Mouse (Mus musculus) embryonic facial prominence, embryonic 15.5 days (tissue): ENCODE measurements around the gene Gstz1. TPM values are rescaled to one million over a fixed set of nuclear protein-coding genes. Genes with fewer than 3 reads are reported as not detected.
"Not testable (repeated sequence)": the region's sequence is repeated elsewhere in the genome, so short reads cannot be mapped to it uniquely, and the experiment has no call there.

Source experiments
- ATAC-seq: fragments of 200-750 bp; cut with Nextera tagmentation; 2 replicates; pipeline ENCODE4 v1.8.0; 2017; ENCODE audit warnings: low read depth, moderate TSS enrichment; ENCODE audit not compliant: insufficient number of reproducible peaks, low FRiP score, low TSS enrichment
- H3K27ac ChIP-seq: fragments of 300-500 bp; sonication (generic); replicated peaks from 2 replicates; pipeline ENCODE4 v1.5.1; 2015; ENCODE audit warnings: mild to moderate bottlenecking, inconsistent platforms
- H3K27me3 ChIP-seq: fragments of 300-500 bp; sonication (generic); 2 replicates; pipeline ENCODE4 v1.6.1; 2015; ENCODE audit warnings: inconsistent platforms
- H3K36me3 ChIP-seq: fragments of 300-500 bp; sonication (generic); 2 replicates; pipeline ENCODE4 v1.6.1; 2015; ENCODE audit warnings: mild to moderate bottlenecking, inconsistent platforms
- H3K4me1 ChIP-seq: fragments of 300-500 bp; sonication (generic); 2 replicates; pipeline ENCODE4 v1.6.1; 2015; ENCODE audit warnings: inconsistent platforms
- H3K4me2 ChIP-seq: fragments of 300-500 bp; sonication (generic); replicated peaks from 2 replicates; pipeline ENCODE4 v1.6.1; 2015; ENCODE audit warnings: mild to moderate bottlenecking, inconsistent platforms
- H3K4me3 ChIP-seq: fragments of 300-500 bp; sonication (generic); replicated peaks from 2 replicates; pipeline ENCODE4 v1.5.1; 2015; ENCODE audit warnings: mild to moderate bottlenecking, inconsistent platforms
- H3K9ac ChIP-seq: fragments of 300-500 bp; sonication (generic); 2 replicates; pipeline ENCODE4 v1.6.1; 2015; ENCODE audit warnings: inconsistent platforms
- H3K9me3 ChIP-seq: fragments of 300-500 bp; sonication (generic); replicated peaks from 2 replicates; pipeline ENCODE4 v1.6.1; 2016; ENCODE audit warnings: inconsistent platforms
- WGBS: fragments of 180-500 bp; shearing (Covaris S2); methylation state at CpG from one replicate; pipeline ENCODE4 v1.1.7; 2015; 5-methylcytosine and 5-hydroxymethylcytosine counted together
- polyA plus RNA-seq: library from polyadenylated mRNA; unstranded; fragments of >200 nt; fragmentation: Nextera tagmentation; extraction: Ambion mirVana; gene quantifications from 2 replicates; pipeline ENCODE4 v1.2.1, GENCODE M21; 2015

Gstz1 gene
- polyA plus RNA-seq, 1 experiment from 2014 or later: 38.1 TPM

DNA sequence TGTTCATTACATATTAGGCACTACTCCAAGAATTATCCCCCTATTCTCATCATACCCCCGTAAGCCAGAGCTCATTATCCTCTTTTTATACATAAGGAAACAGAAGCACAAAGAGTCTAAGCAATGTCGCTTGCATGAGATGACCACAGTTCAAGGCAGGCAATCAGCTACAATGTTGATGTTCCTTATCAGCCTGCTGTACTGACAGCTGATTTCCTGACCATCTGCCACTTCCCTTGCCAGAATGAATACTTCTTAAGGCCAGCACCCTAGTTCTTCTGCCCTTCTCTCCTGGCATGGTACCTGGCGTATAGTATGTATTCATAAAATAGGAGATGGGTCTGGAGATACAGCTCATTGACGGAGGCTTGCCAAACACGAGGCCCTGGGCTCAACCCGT, 14.8 kb upstream of the Gstz1 start:
- no peak for ATAC-seq
- no peak overlapping the region for H3K4me2 ChIP-seq
- no peak overlapping the region for H3K9ac ChIP-seq
- 90% methylated on average over 6 of the region's 6 CpGs for WGBS
- H3K27ac ChIP-seq: no peak overlapping the region
- no peaks in the 10 kb centered on the region for H3K4me1 ChIP-seq
- no peaks in the 10 kb centered on the region for H3K27me3 ChIP-seq
- no peak overlapping the region for H3K4me3 ChIP-seq
- peaks cover 25% of the 10 kb centered on the region for H3K36me3 ChIP-seq
- no peaks in the 10 kb centered on the region for H3K9me3 ChIP-seq

DNA sequence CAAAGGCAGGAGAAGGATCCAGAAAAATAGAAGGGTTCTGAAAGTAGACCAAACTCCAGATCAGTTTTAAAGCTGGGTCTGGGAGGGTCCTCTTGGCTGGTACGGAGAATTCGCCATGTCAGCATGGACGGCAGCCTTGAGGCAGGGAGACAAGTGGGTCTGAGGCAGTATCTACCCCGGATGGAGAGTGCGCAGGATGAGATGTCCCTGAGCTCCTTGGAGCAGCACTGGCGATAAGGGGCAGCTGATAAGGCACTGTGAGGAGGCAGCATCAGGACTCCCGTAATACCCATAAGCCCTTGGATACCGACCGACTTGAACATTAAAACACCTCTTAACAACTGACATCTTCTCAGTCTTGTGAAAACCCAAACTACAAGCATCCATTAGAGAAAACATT, 14.2 kb upstream of the Gstz1 start:
- no peaks in the 10 kb centered on the region for H3K27me3 ChIP-seq
- ATAC-seq: no peak
- no peak overlapping the region for H3K27ac ChIP-seq
- H3K4me3 ChIP-seq: no peak overlapping the region
- 92% methylated on average over 9 of the region's 9 CpGs for WGBS
- H3K9me3 ChIP-seq: no peaks in the 10 kb centered on the region
- H3K4me2 ChIP-seq: no peak overlapping the region
- no peaks in the 10 kb centered on the region for H3K4me1 ChIP-seq
- H3K36me3 ChIP-seq: peaks cover 29% of the 10 kb centered on the region
- no peak overlapping the region for H3K9ac ChIP-seq

GRCm38 (mm10) chr12:87137439-87138341, 9.3 kb upstream of the Gstz1 start:
- 80% methylated on average over 15 of the region's 15 CpGs for WGBS

DNA sequence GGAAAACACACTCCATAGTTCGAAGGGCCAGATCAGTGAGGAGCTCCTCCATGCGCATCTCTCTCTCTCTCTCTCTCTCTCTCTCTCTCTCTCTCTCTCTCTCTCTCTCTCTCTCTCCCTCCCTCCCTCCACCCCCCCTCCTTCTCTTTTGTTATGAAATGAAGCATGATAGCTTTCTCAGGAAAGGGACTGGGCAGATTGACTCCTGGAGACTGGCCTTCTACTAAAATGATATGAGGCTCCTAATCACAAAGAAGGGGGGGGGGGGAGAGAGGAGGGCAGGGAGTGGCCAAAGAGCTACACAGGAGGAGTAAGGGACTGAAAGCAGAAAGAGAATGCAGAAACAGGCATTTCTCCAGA, 8.6 kb upstream of the Gstz1 start:
- 83% methylated on average over 2 of the region's 2 CpGs for WGBS
- H3K27me3 ChIP-seq: no peaks in the 10 kb centered on the region
- no peak overlapping the region for H3K9ac ChIP-seq
- H3K4me1 ChIP-seq: no peaks in the 10 kb centered on the region
- H3K9me3 ChIP-seq: no peaks in the 10 kb centered on the region
- peaks cover 12% of the 10 kb centered on the region for H3K36me3 ChIP-seq
- H3K4me2 ChIP-seq: no peak overlapping the region
- no peak for ATAC-seq
- no peak overlapping the region for H3K27ac ChIP-seq
- no peak overlapping the region for H3K4me3 ChIP-seq

More at GRCm38 (mm10) chr12:87137439-87138341, 9.3 kb upstream of the Gstz1 start:
- Histone ChIP-seq H3K27me3 (no peaks in the 10 kb centered on the region), H3K9ac (no peak overlapping the region), H3K4me1 (no peaks in the 10 kb centered on the region), H3K4me2 (no peak overlapping the region), H3K36me3 (peaks cover 17% of the 10 kb centered on the region), H3K4me3 (no peak overlapping the region), H3K27ac (no peak overlapping the region), H3K9me3 (no peaks in the 10 kb centered on the region)
- no peak for ATAC-seq

GRCm38 (mm10) chr12:87138768-87139167, 8.2 kb upstream of the Gstz1 start:
- Histone ChIP-seq H3K4me1 (no peaks in the 10 kb centered on the region), H3K27me3 (no peaks in the 10 kb centered on the region), H3K9ac (no peak overlapping the region), H3K27ac (no peak overlapping the region), H3K36me3 (peaks cover 10% of the 10 kb centered on the region), H3K4me2 (no peak overlapping the region), H3K4me3 (no peak overlapping the region), H3K9me3 (no peaks in the 10 kb centered on the region)
- WGBS: 71% methylated on average over 2 of the region's 2 CpGs
- ATAC-seq: no peak

- no peaks in the 10 kb centered on the region for H3K27me3 ChIP-seq
- H3K36me3 ChIP-seq: peaks cover 10% of the 10 kb centered on the region
- no peak overlapping the region for H3K4me2 ChIP-seq
- no peak for ATAC-seq
- WGBS: 79% methylated on average over 2 of the region's 2 CpGs
- H3K27ac ChIP-seq: no peak overlapping the region
- H3K4me3 ChIP-seq: no peak overlapping the region
- H3K4me1 ChIP-seq: peaks cover 7% of the 10 kb centered on the region; the same call in 1 of the 2 replicates
- no peaks in the 10 kb centered on the region for H3K9me3 ChIP-seq
- H3K9ac ChIP-seq: no peak overlapping the region
These were observed 4.8 kb upstream of the Gstz1 start for GRCm38 (mm10) chr12:87142156-87142555.

DNA sequence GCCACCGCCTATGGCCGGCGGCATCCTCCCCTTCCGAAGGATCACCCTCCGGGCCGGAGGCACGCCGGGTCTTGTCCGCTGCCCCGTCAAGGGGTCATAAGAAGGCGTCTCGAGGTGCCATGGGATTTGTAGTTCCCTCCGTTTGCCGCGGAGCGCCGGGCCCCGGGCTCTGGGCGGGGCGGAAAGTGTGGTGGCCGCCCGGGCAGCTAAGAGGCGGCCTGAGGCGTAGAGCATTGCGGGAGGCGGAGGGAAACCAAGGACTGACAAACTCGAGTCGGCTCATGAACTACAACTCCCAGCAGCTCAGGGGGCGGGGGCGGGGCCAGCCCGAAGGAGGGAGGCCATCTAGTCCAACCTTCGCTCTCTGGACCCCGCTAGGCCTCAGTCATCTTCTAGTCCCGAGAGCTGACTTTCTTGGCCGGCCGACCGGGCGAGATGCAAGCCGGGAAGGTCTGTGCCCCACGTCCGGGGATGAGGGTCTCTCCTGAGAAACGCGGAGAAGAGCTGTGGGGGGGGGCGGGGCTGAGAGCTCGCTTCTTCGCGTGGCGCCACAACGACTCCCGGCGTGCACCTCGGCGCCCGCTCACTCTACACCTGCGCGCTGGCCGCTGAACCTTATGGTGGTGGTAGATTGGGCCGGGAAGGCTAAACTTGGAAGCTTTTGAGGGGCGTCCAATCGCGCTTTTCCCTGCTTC, 577 bp downstream of the Gstz1 start, which contains the start of gene Pomt2:
Pomt2 (minus strand) TSS at position 574 of the 695 bp plus-strand sequence.
- Histone ChIP-seq H3K9ac (peak within 1 kb of the TSS; percentile 80), H3K9me3 (no peaks in the 10 kb centered on the region), H3K4me2 (peak within 1 kb of the TSS; percentile 60), H3K27ac (peak within 1 kb of the TSS; percentile 98), H3K36me3 (no peaks in the 10 kb centered on the region; the same call in 1 of the 2 replicates), H3K4me3 (peak within 1 kb of the TSS; percentile 95), H3K4me1 (peaks cover 14% of the 10 kb centered on the region), H3K27me3 (no peaks in the 10 kb centered on the region)
- WGBS: under 1% methylated on average over 61 of the region's 61 CpGs
- ATAC-seq: peak; percentile 98

DNA sequence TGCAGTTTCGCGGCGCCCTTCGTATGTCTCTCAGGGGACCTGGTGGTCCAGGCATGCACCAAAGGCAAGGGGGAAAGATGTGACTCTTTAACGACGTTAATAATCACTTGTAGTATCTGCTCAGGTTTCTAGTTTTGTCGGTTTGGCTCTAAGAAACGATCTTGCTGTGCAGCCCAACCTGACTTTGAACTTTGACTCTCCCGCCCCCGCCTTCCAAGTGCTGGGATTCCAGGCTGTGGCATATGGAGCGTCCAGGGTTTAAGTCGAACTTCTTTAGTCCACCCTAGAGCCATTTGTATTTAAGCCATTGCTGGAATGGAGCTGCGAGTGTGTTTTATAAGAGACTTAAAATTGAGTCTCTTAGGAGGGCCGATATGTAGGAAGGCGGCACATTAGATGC, 1.2 kb downstream of the Gstz1 start:
- Histone ChIP-seq H3K4me2 (peak overlapping the region; percentile 60), H3K36me3 (no peaks in the 10 kb centered on the region; the same call in 1 of the 2 replicates), H3K9ac (peak overlapping the region; percentile 80), H3K4me1 (peaks cover 14% of the 10 kb centered on the region), H3K4me3 (peak overlapping the region; percentile 95), H3K27ac (peak overlapping the region; percentile 98), H3K27me3 (no peaks in the 10 kb centered on the region), H3K9me3 (no peaks in the 10 kb centered on the region)
- ATAC-seq: no peak
- 13% methylated on average over 15 of the region's 15 CpGs for WGBS

- Histone ChIP-seq H3K4me2 (no peak overlapping the region), H3K9ac (no peak overlapping the region), H3K4me1 (peaks cover 14% of the 10 kb centered on the region), H3K27me3 (no peaks in the 10 kb centered on the region), H3K27ac (no peak overlapping the region), H3K36me3 (no peaks in the 10 kb centered on the region; the same call in 1 of the 2 replicates), H3K4me3 (no peak overlapping the region), H3K9me3 (no peaks in the 10 kb centered on the region)
- ATAC-seq: no peak
- WGBS: 96% methylated on average over 5 of the region's 5 CpGs
These were observed 2.5 kb downstream of the Gstz1 start for GRCm38 (mm10) chr12:87149471-87149870.

GRCm38 (mm10) chr12:87154448-87154847, 7.5 kb downstream of the Gstz1 start:
- ATAC-seq, H3K4me3 ChIP-seq, H3K9me3 ChIP-seq, H3K36me3 ChIP-seq, H3K27me3 ChIP-seq, H3K27ac ChIP-seq, H3K9ac ChIP-seq, H3K4me1 ChIP-seq, H3K4me2 ChIP-seq: not testable (repeated sequence)
- WGBS: 85% methylated on average over 4 of the region's 4 CpGs

DNA sequence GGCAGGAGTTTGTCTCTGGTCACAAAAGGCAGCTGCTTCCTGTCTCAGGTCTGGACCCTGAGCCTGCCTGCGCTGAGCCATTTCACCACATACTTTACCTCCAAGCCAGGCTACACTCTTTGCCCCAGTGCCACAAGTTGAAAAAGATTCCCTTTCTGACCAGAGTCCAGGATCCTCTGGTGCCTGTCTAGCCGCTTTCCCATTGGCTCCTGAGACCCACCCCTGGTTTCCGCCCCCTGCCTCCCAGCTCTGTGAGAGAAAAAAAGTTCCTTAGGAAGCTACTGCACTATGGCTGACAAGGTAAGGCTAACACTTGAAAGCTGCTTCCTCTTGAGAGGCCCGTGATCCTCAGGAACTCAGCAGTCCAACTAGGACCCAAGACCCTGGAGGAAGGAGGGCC, 10.4 kb downstream of the Gstz1 start:
- no peaks in the 10 kb centered on the region for H3K4me1 ChIP-seq
- H3K36me3 ChIP-seq: peaks cover 11% of the 10 kb centered on the region
- 50% methylated on average over 4 of the region's 4 CpGs for WGBS
- no peaks in the 10 kb centered on the region for H3K27me3 ChIP-seq
- no peaks in the 10 kb centered on the region for H3K9me3 ChIP-seq
- ATAC-seq: no peak
- H3K9ac ChIP-seq: no peak overlapping the region
- no peak overlapping the region for H3K27ac ChIP-seq
- no peak overlapping the region for H3K4me3 ChIP-seq
- no peak overlapping the region for H3K4me2 ChIP-seq
